Mouse (Mus musculus) monocyte, adult 5-6 weeks (primary cell): ENCODE data around the gene Cplx3. TPM values are rescaled to one million over a fixed set of nuclear protein-coding genes. Genes with fewer than 3 reads are reported as not detected.

ENCODE experiments used
- ATAC-seq: fragments of 153-309, 156-312 bp; replicated peaks from 2 replicates; pipeline ENCODE4 v1.8.0; 2017; ENCODE audit warnings: mild to moderate bottlenecking; ENCODE audit not compliant: low TSS enrichment, insufficient number of reproducible peaks, severe bottlenecking, poor library complexity, low FRiP score
- total RNA-seq: library from RNA; stranded (forward); fragments of 200-1000, 200-491, 200-594 nt; gene quantifications from 3 replicates; pipeline ENCODE4 v1.2.3, GENCODE M21; 2017

The Cplx3 gene
- total RNA-seq, 1 experiment from 2014 or later = not detected

GRCm38 (mm10) chr9:57609803-57610202, 3.7 kb upstream of the Cplx3 start:
- no peak for ATAC-seq

- ATAC-seq = no peak
Observed at GRCm38 (mm10) chr9:57605503-57605902, 578 bp downstream of the Cplx3 start.

- no peak for ATAC-seq
Observed at GRCm38 (mm10) chr9:57604875-57605274, 1.2 kb downstream of the Cplx3 start.

GRCm38 (mm10) chr9:57602098-57602497, 4.0 kb downstream of the Cplx3 start:
- ATAC-seq = no peak

DNA sequence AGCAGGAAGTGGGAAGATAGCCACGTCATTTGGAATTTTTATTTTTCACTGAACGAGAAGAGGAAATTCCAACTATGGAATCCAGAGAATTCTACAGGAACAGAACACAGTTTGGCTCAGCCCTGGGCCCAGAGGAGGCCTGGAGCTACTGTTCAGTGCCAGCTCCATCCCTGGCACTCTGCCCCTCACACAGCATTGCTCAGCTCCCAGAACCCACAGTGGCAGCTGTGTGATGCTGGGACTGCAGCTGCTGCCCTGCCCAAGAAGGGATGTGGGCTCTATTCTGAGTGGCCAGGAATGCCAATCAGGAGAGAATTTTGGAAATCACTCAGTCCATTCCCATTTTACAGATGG, 4.8 kb downstream of the Cplx3 start:
- ATAC-seq = no peak

GRCm38 (mm10) chr9:57600620-57601352, 5.3 kb downstream of the Cplx3 start:
- no peak for ATAC-seq

DNA sequence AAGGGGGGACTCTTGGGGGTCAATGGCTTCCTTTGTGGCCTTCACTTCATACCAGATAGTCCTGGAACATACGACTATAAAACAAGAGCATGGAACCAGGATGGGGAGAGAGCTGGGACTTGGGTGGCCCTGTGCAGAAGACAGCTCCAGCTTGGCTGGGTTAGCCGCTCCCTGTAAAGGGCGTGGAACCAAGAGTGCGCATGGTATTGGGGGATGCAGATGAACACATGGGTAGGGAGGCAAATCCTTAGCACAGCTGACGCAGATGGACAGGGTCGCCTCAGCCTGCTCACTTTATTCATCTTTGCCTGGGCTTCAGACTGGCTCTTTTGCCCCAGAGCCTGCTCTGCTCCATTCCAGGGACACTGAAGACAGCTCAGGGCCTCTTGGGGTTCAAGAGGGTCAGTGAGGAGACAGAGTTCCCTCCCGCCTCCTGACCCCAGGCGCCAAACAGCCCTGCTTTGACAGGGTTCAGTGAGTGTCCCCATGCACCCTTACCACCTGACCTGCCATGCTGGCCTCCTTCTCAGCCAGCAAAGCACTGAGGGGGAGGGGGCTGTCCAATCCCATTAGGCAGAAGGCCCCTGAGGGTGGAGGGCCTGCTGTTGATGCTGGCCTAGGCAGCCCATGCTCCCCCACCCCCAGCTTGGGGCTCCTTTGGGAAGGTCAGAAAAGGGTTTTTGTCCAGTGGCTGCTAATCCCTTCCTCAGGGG, 7.1 kb downstream of the Cplx3 start:
- ATAC-seq = no peak

DNA sequence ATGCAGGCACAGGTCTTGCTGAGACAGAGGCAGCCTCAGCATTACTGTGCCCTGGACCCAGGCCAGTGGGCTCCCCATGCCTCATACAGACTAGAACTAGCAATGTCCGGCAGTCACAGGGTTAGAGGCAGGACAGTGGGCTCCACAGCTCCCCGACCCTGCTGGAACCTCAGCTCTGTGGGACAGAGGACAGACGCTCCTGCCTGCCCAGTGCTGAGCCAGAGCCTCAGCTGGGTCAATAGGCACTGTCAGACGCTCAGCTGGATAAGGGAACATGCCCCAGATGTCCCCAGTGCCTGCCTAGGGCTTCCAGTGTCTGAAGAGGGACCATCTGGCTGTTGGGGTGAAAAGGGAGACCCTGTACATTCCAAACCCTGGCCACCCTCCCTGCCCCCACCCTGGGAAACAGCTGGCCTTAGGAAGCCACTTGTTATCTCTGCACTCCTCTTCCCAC, 8.1 kb downstream of the Cplx3 start:
- no peak for ATAC-seq

DNA sequence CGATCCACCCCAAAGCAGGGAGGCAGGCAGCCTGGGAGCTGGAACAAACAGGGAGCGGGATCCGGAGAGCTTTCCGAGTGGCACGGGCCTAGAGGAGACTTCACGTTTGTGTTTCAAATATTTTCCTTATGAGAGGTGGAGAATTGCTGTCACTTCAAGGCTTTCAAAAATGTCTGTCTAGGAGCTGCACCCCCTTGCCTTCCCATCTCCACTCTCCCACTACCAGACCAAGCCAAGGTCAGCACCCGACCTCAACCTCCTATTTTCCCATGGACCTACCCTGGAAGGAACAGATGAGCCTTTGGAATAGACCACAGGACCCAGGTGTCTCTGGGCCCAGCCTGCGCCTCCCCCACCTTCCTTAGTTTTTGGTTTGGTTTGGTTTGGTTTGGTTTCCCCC, 8.8 kb downstream of the Cplx3 start:
- ATAC-seq = no peak

DNA sequence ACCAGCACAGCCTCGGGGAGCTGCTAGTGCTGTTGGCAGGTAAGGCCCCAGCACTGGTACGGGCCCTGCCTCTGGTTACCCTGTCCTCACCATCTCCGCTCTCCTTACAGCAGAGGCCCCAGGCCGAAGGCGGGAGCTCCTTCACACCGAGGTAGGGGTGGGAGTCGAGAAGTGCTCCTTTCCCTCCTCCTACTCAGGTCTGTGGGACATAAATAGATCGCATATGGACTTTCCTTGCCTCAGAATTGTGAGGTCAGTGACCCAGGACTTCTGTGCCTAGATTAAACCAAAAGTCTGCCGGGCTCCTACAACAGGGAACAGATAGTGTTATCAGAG, 11.9 kb downstream of the Cplx3 start:
- ATAC-seq = no peak

DNA sequence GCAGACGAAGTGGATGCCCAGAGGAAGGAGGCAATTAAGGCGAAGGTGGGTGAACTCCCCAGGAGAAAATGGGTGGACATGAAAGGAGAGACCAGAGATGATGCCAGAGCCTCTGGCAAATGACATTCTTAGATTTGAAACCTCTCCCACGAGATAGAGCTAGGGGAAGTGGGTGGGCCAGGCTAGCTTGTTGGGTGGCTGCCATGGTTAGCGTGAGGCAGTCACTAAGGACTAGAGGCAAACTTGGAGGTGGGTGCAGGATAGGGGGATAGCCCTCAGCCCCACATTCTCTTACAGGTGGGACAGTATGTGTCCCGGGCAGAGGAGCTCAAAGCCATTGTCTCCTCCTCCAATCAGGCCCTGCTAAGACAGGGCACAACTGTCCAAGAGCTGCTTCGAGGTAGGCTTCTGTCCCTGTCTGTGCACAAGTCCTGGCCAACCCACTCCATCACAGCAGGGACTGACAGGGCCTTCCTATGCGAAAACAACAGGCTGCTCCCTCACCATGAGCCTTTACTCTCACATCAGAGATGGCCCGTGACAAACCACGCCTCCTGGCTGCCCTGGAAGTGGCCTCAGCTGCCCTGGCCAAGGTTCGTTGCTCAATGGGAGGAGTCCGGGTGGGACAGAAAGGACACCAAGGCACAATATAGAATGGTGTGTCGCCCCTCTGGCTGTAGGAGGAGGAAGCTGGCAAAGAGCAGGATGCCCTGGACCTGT, 12.5 kb downstream of the Cplx3 start:
- ATAC-seq = no peak

GRCm38 (mm10) chr9:57590726-57591125, 15.4 kb downstream of the Cplx3 start:
- ATAC-seq = no peak

DNA sequence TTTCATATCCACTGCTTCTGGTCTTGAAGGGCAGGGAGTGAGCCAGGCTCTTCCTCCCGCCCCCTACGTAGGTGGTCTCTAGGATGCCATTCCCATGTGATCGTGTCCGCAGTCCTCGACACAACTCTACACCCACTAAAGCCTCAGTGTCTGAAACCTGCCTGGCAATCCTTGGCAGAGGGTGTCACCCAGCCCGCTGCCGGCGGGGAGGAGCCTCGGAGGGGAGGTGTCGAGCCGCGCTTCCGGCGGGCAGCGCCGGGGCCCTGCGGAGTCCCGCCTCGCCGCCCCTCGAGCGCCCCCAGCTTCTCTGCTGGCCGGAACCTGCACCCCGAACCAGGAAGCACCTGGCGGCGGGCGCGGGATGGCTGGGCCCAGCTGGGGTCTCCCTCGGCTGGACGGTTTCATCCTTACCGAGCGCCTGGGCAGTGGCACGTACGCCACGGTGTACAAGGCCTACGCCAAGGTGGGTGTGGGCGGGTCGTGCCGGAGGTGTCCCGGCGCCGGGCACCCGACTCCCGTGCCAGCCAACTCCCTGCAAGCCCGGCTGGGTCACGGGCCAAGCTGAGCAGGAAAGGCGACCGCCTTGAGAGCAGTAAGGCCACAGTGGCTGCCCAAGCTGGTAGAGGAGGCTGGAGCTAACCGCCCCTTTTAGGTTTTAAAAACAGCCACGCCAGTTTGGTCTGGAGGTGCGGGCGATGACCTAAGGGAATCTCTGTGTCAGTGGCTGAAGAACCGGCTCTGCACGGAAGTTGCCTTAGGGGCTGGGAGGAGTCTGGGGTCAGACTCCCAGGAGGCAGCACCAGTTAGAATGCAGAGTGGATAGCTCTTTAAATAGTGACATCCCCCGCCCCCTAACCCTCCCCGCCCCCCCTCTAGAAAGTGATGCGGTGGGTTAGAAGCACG, 16.6 kb downstream of the Cplx3 start, which contains the start of gene Ulk3:
Gene Ulk3 (plus strand): TSS at position 229 of the 903 bp plus-strand sequence.
- ATAC-seq = peak; percentile 59

GRCm38 (mm10) chr9:57584991-57585390, 21.1 kb downstream of the Cplx3 start:
- no peak for ATAC-seq

DNA sequence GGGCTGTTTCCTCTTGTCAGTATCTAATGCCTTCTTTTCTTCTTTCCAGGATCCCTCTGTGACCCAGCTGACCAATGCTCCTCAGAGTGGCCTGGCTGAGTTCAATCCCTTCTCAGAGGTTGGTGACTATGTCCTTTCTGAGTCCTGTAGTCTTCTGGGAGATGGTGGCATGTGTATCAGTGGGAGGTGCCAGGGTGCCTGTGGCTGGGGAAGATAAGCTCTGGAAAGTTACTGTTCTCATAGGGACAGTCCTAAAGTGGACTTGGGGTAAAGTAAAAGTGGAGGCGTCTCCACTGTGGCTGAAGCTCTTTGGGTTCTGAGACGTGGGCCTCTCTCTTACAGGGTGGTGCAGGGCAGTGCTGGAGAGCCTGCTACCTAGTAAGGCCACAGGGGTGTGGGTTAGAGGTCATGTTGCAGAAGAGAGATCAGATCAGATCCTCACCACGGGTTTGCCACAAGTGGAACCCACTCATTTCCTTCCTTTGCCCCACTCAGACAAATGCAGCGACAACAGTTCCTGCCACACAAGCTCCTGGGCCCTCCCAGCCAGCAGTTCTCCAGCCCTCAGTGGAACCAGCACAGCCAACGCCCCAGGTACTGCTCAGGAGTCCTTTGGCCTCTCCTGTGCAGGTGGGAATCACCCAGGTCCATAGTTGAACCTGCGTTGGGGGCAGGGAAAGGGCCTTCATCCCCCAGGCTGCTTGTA, 28.8 kb downstream of the Cplx3 start:
- 0 out of 2 replicates have a peak, but pooled peaks have one; percentile 18 for ATAC-seq

GRCm38 (mm10) chr9:57575577-57575976, 30.5 kb downstream of the Cplx3 start:
- no peak for ATAC-seq

- ATAC-seq = no peak
Observed at GRCm38 (mm10) chr9:57574397-57574796, 31.7 kb downstream of the Cplx3 start.

DNA sequence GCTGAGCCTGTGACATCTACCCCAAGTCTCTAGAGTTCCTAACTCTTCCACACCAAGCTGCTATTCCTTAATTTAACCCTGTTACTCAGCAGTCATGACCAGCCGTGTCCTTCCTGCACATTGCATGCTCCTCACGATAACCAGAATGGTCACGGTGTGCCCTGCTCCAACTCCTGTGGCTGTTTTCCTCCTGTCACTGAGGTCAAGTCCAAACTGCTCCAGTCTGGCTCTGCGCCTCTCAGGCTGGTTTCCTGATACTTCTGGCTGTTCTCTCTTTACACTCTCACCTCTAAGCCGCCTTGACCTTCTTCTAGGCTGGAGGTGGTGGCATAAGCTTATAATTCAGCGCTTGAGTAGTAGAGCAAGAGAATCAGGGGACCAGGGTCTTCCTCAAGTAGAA, 37.6 kb downstream of the Cplx3 start:
- no peak for ATAC-seq
